Mouse (Mus musculus) c-Kit-positive CD71-negative TER-119-negative erythroid progenitor cells, embryonic 14.5 days (primary cell): Measurements from ENCODE around the gene Olfr723.
"Not testable (repeated sequence)": the region's sequence is repeated elsewhere in the genome, so short reads cannot be mapped to it uniquely, and the experiment has no call there.

Source experiments
- DNase-seq: peaks from one replicate; pipeline ENCODE4 v3.0.0-alpha.2; 2013; ENCODE audit warnings: low read depth

Gene Olfr723

DNA sequence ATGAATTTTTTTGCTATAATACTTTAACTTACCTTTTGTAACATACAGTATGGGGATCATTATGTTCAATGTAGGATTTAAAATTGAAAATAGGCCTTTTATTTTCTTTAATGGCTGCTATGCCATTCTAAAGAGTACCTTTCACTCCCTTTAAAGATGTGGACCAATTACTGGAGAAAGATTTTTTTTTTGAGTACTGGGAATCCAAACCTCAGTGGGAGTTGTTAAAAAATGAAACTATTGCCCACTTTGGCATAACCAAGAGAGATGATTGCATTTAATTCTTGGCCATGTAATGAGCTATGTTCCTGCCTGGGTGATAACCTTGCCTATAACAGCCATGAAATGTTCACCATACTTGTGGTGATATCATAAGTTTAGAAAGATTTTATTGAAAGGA lies at the start of gene Olfr723:
Olfr723 (minus strand) TSS at position 101 of the 400 bp plus-strand sequence.
- DNase-seq: not testable (repeated sequence)

DNA sequence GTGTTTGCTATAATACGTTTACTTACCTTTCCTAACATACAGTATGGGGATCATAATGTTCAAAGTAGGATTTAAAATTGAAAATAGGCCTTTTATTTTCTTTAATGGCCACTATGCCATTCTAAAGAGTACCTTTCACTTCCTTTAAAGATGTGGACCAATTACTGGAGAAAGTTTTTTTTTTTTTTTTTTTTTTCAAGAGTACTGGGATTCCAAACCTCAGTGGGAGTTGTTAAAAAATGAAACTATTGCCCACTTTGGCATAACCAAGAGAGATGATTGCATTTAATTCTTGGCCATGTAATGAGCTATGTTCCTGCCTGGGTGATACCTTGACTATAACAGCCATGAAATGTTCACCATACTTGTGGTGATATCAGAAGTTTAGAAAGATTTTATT lies 31.6 kb upstream of the Olfr723 start, which contains the start of gene Olfr724:
Olfr724 (minus strand) TSS at position 101 of the 400 bp plus-strand sequence.
- DNase-seq: not testable (repeated sequence)

DNA sequence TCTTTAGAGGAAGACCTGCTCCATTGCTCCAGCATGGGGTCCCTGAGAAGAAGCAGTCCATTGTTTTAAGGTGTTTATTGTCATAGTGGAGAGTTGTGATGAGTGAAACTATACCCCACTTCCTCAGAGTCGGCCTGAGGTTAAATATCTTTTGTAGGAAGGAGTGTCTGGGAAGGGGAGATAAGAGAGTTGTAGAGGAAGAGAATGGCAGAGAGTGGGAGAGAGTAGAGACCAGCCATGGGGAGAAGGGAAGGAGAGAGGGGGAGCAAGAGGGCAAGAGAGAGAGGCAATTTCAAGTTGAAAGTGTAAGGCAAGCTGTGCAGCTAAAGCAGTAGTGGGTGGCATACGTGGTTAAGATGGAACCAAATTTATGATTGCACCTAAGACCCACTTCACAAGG lies 24.3 kb upstream of the Olfr723 start:
- DNase-seq: no peak

DNA sequence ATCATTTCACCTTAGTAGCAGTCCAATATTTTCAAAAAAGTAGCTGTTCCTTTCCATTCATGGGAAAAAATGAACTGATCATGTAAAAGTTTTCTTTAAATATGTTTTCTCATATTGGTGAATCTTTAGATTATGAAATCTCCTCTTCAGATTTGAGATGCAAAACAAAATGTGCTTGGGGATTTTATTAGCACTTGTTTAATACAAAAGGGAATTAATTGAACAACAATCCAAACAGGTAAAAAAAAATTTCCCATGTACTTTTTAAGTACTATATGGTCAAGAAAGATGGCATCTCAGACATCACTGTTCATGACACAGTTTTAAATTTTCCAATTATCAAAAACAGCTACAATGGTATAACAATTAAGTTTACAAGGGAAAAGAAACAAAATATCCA lies 29.7 kb downstream of the Olfr723 start, which contains the start of gene Olfr722:
Olfr722 (minus strand) TSS at position 101 of the 400 bp plus-strand sequence.
- DNase-seq: no peak
